Mouse (Mus musculus) megakaryocyte, adult 5-6 weeks (primary cell): Measurements from ENCODE around the gene Zmynd8. TPM values are rescaled to one million over a fixed set of nuclear protein-coding genes. Genes with fewer than 3 reads are reported as not detected.

ENCODE experiments used
- ATAC-seq: 2 replicates; pipeline ENCODE4 v1.8.0; 2016; ENCODE audit warnings: mild to moderate bottlenecking, inconsistent platforms; ENCODE audit not compliant: poor library complexity, severe bottlenecking
- total RNA-seq, 2 experiments: library from RNA; stranded (forward) in 1 of 2; stranded (reverse) in 1 of 2; fragments of 153-499, 151-499 nt in 1 of 2; fragments of 221-1000, 200-1000 nt in 1 of 2; gene quantifications; 2 replicates each; pipeline versions ENCODE4 v1.2.3 to v1.2.4; 2015 to 2017

The Zmynd8 gene
- total RNA-seq, 2 experiments from 2014 or later = 26.7 to 37.5 TPM

DNA sequence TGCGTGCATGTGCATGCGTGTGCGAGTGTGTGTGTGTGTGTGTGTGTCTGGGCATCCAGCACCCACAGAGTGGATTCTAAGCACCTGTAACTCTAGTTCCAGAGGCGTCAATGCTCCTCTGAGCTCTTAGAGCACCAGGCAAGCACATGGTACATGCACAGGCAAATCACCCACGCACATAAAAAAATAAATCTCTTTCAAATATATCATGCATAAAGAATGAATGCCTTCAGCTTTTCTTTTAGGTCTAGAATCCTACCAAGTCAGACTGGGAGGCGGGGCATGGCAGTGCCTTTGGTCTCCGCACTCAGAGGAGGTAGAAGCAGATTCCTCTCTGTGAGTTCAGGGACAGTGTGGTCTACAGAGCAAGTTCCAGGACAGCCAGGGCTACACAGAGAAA lies 58.0 kb downstream of the Zmynd8 start:
- ATAC-seq = no peak

- no peak for ATAC-seq
These were observed 59.5 kb downstream of the Zmynd8 start for GRCm38 (mm10) chr2:165839317-165839652.

DNA sequence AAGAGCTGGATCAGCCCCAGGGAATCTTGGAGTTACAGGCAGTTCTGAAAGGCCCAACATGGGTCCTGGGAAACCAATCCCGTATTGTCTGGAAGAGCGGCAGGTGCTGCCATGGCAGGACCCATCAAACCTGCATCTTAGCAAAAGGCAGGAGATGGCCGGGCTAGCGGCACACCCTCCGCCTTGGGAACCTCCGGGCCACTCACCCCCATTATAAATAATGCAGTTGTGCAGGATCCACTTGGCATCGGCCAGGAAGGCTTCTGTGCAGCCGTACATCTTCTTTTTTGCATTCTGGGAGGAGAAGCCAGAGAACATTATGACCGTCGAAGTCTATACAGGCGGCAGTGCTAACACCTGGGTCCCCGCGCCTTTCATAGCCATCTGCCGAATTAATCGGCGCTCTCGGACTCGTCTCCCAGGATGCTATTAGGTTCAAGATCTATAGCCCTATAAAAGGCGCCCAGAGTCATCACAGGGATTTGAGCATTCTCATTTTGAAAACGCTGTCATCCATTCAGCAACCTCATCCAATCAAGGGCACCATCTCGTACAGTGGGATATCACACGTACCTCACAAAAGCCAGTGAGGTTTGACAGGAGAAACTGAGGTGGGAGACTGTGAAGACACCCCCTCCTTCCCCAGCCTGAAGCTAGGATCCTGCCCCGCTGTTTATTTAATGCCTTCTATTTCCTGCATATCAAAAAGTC lies 60.1 kb downstream of the Zmynd8 start:
- ATAC-seq = no peak

DNA sequence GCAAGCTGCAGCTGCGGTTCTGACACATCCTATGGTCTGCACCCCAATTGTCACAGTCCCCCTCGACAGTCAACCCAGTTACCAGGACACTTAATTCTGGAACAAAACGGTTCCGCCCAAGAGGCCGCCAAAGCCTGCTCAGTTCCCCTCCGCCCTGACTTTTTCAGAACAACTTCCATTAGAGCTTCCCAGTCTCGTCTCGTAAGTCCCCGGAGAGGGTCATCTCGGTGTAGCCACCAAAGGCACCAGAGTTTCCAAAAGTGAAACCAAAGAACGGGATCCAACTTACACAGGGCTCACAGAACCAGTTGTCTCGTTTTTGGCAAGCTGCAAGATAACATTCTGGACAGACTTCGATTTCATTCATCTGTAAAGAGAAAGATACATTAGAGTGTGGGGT lies 64.2 kb downstream of the Zmynd8 start:
- no peak for ATAC-seq

GRCm38 (mm10) chr2:165833468-165833867 lies 65.3 kb downstream of the Zmynd8 start:
- ATAC-seq = no peak

DNA sequence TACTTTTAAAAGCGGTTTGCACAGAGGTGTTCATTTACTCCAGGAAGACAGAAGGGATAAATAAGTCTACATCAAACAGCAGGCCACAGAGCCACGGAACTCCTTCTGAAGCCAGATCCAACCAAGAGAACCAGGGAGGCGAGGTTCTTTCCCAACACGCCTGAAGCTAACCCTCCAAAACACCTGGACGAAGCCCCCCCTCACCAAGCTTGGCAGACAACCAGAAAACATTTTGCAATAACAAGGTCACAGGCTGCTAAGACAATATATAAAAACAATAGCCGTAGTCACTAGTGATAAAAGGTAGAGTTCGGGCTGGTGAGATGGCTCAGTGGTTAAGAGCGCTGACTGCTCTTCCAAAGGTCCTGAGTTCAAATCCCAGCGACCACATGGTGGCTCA lies 66.1 kb downstream of the Zmynd8 start:
- no peak for ATAC-seq

DNA sequence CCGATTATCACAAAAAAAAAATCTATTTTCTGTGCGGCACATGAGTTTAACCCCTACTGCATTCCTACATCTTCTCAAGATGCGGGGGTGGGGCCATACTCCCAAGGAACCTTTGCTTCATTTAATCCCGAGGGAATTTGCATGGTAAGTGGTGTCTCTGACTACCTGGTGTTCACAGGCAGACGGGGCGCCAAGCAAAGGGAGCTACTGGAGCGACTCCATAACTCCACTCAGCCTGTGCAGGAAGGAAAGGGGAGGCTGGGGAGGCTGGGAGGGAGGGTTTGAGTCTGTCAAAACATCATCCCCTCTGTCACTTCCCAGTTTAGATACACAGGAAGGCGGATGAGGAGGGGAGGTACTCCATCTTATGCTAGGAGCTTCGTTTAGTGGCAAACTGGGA lies 66.5 kb downstream of the Zmynd8 start:
- no peak for ATAC-seq

- ATAC-seq = no peak
These were observed 67.1 kb downstream of the Zmynd8 start for GRCm38 (mm10) chr2:165831637-165832289.

- ATAC-seq = no peak
These were observed 70.0 kb downstream of the Zmynd8 start for GRCm38 (mm10) chr2:165828770-165829169.

DNA sequence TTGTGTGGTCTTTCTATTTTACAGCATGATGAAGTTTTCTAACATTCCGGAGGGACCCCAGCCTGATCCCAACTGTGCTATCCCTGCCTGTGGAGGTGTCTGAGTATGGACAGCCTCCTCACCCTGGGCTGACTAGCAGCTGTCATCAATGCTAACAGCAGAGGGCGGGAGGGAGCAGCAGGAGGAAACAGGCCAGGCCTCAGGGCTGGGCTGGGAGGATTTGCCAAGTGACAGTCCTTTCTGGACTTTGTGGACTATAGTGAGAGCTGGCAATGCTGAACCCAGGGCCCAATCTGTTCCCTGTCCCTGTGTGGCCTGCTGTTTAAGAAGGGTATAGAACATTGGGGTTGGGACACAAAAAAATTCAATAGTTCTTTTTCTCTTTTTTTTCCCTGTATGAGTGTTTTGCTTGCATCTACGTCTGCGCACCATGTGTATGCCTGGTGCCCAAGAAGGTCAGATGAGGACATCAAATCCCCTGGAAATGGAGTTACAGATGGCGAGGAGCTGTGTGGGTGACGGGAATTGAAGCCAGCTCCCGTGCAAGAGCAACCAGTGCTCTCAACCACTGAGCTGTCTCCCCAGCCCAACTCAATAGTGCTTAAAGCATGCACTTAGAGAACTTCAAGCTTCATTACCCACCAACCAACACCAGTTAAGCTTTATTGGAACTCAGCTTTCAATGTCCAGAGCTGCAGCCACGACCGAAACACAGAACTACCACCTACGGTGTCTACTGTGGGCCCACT lies 72.7 kb downstream of the Zmynd8 start:
- peak; percentile 69 for ATAC-seq

- no peak for ATAC-seq
These were observed 73.4 kb downstream of the Zmynd8 start for GRCm38 (mm10) chr2:165825261-165825900.

DNA sequence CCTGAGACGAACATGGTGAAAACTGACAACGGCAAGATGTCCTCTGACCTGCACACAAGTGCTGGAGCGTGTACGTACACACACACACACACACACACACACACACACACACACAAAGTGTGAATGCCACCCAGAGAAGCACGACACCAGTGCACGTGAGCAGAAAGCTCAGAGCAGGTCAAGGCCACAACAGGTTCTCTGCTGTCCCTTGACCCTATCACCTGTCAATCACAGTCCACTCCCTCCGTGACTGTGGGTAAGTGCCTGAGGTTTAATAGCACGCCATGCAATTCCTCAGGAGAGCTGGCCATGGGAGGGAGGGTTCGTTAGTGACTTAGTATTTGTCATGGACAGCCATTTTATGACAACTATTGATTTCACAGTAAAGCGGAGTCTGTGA lies 74.0 kb downstream of the Zmynd8 start:
- no peak for ATAC-seq

DNA sequence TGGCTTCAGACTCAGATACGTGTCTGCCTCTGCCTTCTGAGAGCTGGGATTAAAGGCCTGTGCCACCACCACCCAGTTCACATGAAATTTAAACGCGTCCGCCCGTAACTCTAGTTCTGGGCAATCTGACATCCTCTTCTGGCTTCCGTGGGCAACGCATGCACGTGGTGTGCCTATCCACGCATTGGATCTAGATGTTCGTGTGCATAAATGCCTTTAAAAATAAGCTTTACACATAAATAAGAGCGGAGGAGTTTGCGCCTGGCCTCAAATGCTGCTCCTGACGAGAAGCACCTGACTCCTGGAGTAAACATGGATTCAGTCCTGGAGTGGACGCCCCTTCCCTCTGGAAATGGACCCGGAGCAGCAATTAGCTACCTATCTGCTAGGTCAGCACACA lies 76.3 kb downstream of the Zmynd8 start:
- ATAC-seq = no peak

GRCm38 (mm10) chr2:165821671-165822070 lies 77.1 kb downstream of the Zmynd8 start:
- ATAC-seq = no peak

DNA sequence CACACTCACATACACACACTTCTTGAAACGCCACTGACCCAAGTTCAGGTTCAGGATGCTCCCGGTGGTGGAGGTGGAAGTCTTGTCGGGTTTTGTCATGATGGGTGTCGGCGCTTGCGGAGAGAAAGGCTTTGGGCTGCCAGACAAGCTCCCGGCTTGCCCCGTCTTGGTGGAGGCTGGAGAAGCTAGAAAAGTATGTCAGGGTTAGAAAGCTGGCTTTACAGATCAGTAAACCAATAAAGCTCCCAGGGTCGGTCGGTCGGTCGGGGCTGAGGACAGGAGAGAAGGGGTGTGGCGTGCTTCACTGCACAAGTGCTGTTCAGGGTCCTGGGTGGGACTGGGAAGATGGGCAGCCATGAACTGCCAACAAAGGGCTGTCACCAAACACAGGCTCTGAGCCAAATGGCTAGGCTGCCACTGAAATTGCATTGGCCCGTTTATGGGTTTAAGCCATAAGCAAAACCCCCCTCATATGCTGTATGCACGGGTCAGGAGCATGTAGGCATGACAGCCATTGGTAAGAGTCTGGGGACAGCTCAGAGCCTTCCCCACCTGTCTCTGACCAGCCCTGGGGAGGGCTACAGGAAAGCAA lies 78.2 kb downstream of the Zmynd8 start:
- ATAC-seq = no peak

DNA sequence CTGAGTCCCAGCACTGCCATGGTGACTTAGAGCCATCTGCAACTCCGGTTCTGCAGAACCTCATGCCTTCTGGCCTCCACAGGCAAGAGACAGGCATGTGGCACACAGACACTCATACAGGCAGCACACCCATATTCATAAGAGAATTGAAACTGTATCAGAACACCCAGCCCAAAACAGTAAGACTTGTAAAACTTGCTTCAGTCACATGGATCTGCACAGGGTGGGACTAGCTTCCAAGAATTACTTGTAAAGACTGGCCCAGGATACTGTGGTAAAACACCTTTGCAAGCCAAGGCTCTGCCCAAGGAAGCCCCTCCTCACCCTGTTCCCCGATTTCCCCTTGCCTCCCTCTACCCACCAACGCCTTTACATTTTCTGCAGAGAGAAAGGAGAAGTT lies 78.7 kb downstream of the Zmynd8 start:
- ATAC-seq = no peak

- ATAC-seq = peak; percentile 95
These were observed 79.5 kb downstream of the Zmynd8 start for GRCm38 (mm10) chr2:165818985-165819948.

DNA sequence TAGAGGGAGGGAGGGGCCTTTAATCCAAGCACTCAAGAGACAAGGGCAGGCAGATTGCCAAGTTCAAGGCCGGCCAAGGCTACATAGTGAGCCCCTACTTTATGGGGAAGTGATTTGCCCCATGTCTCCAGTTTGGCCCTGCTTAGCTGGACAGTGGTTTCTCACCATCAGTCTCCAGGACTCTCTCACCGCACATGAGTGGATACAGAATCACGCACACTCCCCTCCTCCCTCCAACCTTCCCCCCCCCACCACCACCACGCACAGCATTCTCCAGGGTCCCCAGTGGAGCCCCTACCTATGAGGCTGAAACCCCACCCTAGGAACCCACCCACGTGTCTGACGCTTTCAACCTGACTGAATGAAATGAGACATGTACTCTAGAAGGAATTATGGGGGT lies 80.2 kb downstream of the Zmynd8 start:
- ATAC-seq = no peak

- ATAC-seq = no peak
These were observed 81.4 kb downstream of the Zmynd8 start for GRCm38 (mm10) chr2:165817437-165817836.
